ENCODE assay signal across 17 mouse cellular contexts in the genomic region with DNA sequence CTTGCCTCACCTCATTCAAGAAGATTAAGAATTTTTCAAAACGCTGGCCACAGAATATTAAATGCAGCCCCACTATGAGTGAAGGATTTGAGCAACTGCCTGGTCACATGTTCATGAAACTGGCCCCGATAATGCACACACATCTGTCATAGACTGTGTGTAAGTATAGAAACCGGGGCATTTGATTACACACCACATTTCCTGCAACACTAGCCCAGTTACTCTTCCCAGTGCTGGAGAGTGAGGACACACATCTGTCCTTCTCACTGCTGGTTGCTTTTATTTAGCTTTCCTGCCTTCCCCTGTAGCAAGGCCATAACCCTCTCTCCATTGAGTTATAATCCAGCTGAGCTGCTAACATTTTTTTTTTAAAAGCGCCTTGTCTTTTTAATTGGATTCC.
"Had no signal": no experiment of that assay in that cellular context is flagged by ENCODE, and none has a peak within 500 bp of the region (broad histone marks: within the 10 kb centered on the region; RNA-seq: fewer than 3 reads in every experiment).

No protein-coding gene starts in this region.

- DNase-seq: liver, embryonic 13.5 days; liver, postnatal 0 days; lung, adult 2 months; right cerebral cortex, postnatal 14 days; thymus, adult 2 months; thymus, postnatal 25 days; thymus, postnatal 4 days had no signal

- H3K4me1 ChIP-seq: liver, embryonic 13.5 days; liver, embryonic 15.5 days; megakaryocyte, embryonic 14.5 days; midbrain, embryonic 13.5 days; midbrain, embryonic 15.5 days; neural tube, embryonic 12.5 days; stomach, embryonic 15.5 days had no signal

- H3K4me3 ChIP-seq: liver, embryonic 13.5 days; liver, embryonic 15.5 days; megakaryocyte, embryonic 14.5 days; midbrain, embryonic 13.5 days; midbrain, embryonic 15.5 days; neural tube, embryonic 12.5 days; stomach, embryonic 15.5 days had no signal

- H3K27me3 ChIP-seq: liver, embryonic 13.5 days; liver, embryonic 15.5 days; megakaryocyte, embryonic 14.5 days; midbrain, embryonic 15.5 days; neural tube, embryonic 12.5 days; stomach, embryonic 15.5 days had no signal

- ATAC-seq: liver, postnatal 0 days; midbrain, embryonic 13.5 days; midbrain, embryonic 15.5 days had no signal

- H3K36me3 ChIP-seq: liver, embryonic 13.5 days; liver, embryonic 15.5 days; midbrain, embryonic 13.5 days; midbrain, embryonic 15.5 days; neural tube, embryonic 12.5 days; stomach, embryonic 15.5 days had no signal

- H3K9ac ChIP-seq: liver, embryonic 13.5 days; liver, embryonic 15.5 days; liver, postnatal 0 days; midbrain, embryonic 13.5 days; midbrain, embryonic 15.5 days; neural tube, embryonic 12.5 days; stomach, embryonic 15.5 days had no signal

- H3K4me2 ChIP-seq: liver, embryonic 11.5 days; liver, embryonic 13.5 days; liver, embryonic 15.5 days; midbrain, embryonic 11.5 days; midbrain, embryonic 13.5 days; midbrain, embryonic 15.5 days; neural tube, embryonic 12.5 days; stomach, embryonic 15.5 days had no signal

- H3K27ac ChIP-seq: liver, embryonic 13.5 days; liver, embryonic 15.5 days; macrophage; midbrain, embryonic 13.5 days; midbrain, embryonic 15.5 days; neural tube, embryonic 12.5 days; stomach, embryonic 15.5 days; stomach, postnatal 0 days had no signal

- H3K9me3 ChIP-seq: liver, embryonic 13.5 days; liver, embryonic 15.5 days; midbrain, embryonic 13.5 days; midbrain, embryonic 15.5 days; neural tube, embryonic 12.5 days; stomach, embryonic 15.5 days had no signal
